Mouse (Mus musculus) cerebellum, postnatal 14 days (tissue): Measurements from ENCODE around the gene Klhl26.

Source experiments
- DNase-seq, 2 experiments: peaks; one replicate each; pipeline ENCODE4 v3.0.0; 2021; ENCODE audit warnings: mixed read lengths in 2 of 2

The Klhl26 gene

DNA sequence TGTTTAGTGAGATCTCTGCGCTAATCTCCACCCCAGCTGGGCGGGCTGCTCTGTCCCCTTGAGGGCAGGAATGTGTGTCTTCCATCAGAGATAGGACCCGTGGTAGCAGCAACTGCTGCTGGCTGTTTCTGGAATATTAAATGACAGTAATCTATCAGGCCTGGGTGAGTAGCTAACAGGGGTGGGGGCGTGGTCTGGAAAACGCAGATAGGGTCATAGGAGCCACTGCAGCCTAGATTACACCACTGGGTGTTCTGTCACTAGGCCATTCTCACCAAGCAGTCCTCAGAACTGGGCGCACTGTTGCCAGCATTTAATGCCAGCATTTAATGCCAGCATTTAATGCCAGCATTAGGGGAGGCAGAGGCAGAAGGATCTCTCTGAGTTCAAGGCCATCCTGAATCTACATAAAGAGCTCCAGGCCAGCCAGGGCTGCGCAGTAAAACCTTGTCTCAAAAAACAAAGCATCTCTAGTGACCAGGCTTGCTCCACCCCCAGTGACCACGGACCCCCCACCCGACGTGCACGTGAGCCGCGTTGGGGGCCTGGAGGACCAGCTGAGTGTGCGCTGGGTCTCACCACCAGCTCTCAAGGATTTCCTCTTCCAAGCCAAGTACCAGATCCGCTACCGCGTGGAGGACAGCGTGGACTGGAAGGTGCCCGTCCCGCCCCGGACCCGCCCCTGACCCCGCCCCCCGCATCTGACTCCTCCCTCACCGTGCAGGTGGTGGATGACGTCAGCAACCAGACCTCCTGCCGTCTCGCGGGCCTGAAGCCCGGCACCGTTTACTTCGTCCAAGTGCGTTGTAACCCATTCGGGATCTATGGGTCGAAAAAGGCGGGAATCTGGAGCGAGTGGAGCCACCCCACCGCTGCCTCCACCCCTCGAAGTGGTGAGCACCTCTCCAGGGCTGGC lies 23.9 kb upstream of the Klhl26 start:
- DNase-seq = peak; percentile 73

DNA sequence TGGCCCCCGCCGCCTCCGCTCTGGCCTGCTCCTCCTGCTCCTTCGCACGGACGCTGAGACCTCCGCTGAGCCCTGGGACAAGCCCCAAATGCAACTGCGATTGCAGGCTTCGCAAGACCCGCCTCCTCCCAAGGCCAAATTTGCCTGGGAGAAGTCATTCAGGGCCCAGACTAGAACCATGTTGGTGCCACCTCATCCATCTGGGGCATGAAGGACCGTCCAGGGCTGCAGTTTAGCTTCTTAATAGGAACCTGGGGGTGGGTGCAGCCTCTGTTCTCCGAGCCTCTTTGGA lies 18.9 kb upstream of the Klhl26 start:
- no peak for DNase-seq

DNA sequence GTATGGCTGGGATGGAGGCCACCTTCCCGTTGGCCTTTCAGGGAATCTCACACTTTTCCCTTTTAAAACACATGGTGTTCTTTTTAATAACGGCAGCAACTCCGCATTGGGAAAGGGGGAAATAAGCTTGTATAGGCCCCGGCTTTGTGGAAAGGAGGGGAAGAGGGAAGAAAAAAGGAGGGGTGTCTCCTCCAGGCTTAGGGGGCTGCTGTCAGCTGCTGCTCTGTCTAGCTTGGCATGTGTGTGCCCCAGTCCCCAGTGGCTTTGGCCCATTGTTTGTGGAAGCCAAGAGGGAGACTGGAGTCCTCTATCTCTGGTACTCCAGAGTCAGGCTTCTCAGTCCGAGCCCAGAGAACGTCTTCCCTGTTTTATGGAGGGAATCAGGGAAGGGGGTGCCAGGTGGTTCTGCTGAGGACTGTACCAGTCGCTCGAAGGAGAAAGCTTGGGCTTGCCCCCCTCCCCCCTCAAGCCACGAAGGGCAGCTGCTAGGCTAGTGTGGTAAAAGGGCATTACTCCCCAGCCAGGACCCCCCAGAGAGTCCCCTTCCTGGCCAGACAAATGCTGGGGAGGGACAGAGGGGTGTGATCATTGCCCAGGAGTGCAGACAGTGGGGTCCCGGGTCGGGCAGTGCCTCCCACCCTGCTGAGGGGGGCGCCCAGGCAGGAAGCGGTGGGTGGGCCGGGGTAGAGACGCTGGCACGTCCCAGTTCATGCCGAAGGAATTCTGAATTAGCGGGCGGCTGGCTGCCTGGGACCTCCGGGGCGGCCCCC lies 18.4 kb upstream of the Klhl26 start:
- peak in 1 of 2 experiments; percentile 32 for DNase-seq

DNA sequence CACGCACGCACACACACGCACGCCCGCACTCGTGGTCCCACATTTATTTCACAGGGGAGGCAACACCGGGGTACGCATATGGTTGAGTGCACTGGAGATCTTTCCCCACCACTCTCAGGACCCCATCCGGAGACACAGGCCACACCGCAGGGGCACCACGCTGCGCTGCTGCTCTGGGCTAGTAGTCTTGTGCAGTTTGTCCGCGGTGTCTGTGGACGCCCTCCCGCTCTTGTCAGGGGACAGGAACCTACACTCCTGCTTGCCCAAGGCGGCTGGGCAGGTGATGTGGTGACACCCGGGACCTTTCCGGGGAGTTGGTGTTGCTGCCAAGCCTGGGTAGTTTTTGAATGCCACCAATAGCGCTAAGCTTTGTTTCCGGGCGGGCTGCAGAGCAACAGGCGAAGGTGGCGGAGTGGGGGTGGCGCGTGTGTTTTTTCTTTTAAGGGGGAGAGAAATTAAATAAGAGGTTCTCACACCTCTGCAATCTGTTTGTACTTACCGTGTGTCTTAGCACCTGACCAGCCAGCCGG lies 17.7 kb upstream of the Klhl26 start:
- DNase-seq = peak in 1 of 2 experiments; percentile 24

DNA sequence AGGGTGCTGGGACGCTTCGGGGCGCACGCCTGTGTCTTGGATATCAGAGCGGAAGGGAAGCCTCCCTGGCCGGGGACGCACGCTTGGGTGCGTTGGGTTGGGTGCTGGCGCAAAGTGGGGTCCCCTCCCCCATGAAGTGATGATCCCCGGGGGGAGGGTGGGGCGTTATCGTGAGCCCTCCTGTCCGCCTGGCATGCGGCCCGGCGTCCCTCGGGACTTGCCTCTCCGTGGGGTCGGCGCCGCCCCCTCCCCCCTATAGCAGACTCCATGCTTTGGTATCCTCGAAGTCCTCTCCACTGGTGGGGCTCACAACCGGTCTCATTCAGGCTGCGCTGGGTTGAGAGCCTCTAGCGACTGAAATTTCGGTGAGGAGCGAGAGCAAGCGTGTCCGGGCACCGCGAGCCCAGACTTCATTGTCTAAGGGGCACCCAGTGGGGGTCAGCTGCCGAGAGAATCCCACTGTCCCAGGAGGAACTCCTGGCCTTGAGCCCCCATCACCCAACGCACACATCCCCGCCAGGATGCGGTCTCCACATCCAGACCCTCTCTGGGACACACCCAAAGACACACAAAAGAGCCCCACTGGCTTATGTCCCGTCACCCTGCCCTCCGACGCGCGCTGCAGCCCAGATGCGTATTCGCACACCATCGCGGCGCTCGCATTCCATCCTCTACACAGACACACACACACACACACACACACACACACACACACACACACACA lies 17.1 kb upstream of the Klhl26 start:
- DNase-seq = peak in 1 of 2 experiments; percentile 41

DNA sequence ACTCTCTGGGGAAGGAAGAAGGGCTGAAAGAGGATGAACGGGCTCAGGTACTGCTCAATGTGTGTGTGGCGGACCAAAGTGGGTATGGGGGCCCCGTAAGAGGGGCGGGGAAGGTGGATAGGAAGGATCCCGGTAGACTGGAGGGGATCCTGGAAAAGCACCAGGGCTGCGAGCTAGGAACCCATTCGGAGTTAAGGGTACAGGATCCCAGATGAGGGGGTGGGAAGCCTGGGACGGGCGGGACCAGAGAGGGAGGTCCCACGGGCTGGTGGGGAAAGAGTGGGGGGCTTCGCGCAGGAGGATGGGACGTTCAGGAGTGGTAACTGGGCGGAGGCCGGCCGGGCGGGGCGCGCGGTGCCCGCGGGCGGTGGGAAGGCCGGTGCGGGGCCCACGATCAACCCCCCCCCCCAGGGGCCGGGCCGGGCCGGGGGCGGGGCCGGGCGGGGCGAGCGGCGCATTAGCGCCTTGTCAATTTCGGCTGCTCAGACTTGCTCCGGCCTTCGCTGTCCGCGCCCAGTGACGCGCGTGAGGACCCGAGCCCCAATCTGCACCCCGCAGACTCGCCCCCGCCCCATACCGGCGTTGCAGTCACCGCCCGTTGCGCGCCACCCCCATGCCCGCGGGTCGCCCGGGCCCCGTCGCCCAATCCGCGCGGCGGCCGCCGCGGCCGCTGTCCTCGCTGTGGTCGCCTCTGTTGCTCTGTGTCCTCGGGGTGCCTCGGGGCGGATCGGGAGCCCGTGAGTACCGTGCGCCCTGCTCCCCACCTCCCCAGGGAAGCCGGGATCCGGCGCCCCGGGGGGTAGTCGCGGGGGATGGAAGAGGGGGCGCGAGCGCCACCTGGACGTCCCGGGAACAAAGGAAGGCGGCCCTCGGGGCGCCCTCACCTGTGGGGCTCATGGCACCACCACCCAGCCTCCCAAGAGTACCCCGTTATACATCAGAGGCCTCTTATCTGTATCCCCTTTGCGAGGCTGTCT lies 16.2 kb upstream of the Klhl26 start, which contains the start of gene Crlf1:
Crlf1 (plus strand) TSS at position 495 of the 977 bp plus-strand sequence.
- peak in 1 of 2 experiments; percentile 33 for DNase-seq

DNA sequence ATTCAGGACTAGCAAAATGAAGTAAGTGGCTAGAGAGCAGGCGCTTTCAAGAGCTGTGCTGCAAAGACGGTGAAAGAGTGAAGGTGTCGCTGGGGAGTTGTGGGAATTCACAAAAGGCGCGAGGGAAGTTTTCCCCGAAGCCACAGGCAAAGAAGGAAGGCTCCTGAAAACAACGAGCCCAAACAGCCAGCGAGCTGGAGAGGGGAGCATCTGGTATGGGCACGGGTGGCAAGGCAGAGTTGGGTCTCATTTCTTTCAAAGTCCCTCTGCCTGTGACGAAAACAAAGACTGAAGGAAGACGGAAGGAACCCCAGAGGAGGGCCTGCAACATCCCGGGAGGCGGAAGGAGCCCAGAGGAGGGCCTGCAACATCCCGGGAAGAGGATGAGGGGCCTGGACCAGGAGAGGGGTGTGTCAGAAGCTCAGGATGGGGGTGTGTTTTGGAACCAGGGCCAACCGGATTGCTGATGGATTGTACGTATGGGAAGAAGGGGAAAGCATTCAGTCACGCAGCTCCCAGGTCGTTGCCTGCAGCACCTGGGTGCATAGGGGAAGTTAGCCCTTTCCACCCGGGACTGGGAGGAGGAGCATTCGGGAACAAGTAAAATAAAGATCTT lies 14.2 kb upstream of the Klhl26 start:
- DNase-seq = no peak

DNA sequence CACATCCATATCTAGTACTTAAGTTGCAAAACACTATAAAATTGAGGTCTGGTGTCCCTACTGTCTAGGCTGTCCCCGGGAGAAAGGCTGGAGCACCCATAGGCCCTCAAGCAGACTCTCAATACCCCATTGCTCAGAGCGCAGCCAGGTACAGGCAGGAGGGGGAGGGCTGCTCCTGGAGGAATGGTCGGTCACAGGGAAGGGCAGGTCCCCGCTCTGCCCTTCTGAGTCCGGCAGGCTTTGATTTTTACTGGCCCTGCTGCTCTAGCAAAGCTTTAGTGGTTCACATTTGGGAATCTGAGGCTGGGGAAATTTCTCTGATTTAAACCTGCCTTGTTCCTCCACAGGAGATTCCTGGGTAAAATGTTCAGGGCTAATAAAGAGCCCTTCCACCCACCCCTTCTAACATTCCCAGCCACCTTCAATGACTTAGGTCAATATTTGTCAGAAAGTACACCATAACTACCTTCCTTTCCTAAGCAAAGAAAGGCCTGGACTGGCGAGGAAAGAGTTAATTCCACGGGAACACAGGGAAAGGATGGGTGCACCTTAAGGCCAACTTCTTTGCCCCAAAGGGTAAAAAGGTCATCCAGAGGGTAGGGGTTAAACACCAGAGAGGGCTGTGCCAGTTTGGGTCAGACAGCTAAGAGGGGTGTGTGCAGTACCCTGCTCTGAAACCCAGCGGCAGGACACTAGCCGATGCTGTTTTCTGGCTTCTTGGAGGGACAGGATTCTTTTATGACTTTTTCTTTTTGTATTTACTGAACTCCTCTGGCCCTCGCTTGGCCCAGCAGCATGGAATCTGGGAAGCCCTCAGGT lies 13.5 kb upstream of the Klhl26 start:
- DNase-seq = no peak

DNA sequence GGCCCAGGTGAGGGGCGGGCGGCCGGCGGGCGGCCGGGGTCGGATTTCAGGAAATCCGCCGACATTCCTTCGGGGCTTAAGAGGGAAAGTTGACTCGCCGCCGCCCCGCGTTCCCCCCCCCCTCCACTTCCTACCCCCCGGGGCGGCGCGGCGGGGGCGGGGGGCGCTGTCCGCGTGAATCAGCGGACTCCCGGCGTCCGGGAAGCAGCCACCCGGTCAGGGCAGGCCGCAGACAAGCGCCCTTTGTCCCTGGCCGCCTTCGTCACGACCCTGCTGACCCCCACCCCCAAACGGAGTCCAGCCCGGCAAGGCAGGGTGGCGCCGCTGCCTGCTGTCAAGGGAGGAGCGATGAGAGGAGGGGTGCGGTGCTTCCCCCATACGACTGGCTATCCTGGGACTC lies 12.8 kb upstream of the Klhl26 start:
- DNase-seq = no peak

DNA sequence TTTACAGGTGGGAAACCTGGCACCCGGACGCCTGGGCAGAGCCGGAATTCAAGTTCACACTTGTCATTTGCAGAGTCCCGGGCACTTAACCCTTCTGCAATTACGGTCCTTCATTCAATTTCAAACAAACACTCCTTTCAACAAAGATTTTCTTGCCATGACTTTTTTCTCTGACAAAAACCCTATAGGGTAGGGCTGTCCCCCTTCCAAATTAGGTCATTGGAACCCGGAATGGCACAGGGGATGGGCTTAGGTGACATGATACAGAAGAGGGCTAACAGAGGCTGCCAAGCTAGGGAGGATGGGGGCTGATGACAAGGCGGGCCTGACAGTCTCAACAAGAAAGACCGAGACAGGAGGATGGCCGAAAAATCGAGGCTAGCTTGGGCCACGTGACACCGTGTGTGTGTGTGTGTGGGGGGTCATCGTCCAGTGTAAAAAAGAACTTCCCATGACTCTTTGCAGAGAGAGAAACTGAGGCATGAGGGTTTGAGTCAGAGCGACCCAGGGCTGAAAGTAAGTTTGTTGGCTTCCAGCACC lies 12.2 kb upstream of the Klhl26 start:
- no peak for DNase-seq

DNA sequence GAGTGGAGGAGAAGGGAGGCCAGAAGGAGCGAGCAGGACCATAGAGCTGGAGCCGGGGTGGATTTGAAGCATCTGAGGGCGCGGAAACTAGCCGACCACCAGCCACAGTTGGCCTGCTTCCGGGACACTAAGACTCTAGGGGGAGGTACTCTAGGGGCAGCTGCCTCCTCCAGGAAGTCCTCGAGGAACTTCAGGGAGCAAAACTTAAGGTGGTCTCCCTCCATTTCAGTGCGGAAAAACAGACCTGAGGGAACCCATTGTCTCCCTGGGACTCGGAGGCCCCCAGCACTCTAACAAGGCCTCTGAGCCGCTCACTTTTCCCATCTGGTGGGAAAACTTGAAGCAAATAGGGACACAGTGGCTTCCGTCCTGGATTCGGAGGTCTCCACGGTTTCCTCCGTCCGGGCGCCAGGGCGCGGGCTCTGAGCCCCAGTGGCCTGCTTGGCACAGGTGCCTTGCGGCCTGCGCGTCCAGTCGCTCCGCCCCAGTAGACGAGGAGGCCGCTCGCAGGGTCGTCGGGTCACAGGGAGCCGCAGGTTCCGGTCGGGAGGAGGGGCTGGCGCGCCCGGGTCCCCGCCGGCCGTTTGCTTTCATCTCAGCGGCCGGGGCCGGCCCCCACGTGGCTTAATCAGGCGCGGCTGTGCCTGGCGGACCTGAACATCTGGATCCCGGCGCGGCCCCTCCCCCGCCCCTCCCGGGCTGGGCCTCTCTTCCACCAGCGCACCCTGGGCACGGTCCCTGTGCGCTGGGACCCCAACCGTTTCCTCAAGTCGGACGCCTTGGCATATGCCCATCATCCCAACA lies 11.4 kb upstream of the Klhl26 start:
- peak in 1 of 2 experiments; percentile 52 for DNase-seq

DNA sequence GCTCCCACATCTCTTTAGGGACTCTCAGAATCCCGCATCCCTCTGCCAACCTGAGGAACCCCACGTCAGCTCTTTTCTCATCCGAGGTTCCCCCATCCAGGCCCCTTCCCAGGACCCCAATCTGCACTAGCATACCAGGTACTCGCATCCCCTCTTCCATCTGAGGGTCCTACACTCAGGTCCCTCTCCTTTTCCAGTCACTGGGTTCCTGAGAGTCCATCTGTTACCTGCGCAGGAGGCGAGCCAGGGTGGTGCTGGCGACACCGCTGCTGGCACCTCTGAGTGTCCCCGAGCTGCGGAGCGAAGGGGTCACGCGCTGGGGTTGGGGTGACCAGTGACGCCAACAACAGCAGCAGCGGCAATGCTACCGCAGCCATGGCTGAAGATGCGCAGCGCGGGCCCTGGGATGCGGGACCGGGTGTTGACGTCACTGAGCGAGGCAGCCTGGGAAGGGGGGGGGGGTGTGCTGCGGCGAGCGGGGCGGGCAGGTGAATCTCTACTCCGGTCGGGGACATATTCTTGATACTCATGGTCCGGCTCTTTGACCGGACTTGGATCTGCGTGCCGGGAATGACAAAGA lies 10.3 kb upstream of the Klhl26 start, which contains the start of gene Tmem59l:
Tmem59l (minus strand) TSS at position 418 of the 580 bp plus-strand sequence.
- peak; percentile 78 to 79 for DNase-seq

DNA sequence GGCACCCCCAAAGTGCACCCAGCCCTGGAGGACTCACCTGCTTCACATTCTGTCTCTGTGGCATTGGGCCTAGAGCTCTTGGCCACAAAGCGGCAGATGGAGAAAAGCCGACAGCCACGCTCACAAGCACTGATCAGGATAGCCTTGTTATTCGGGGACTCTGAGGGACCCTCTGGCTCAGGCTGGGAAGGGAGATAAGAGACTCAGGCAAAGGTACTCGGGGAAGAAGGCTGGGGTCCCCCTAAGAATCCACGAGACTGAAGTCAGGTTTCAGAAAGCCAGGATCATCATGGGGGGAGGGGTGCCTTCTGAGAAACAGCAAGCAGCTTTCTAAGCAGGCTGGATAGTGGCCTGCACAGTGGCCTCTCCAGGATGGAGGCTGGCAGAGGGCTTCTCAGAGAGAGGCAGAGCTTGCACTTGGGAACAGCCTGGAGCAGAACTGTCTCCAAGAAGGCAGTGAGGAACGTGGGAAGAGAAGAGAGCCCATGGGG lies 9.5 kb upstream of the Klhl26 start:
- DNase-seq = peak; percentile 69 to 72

DNA sequence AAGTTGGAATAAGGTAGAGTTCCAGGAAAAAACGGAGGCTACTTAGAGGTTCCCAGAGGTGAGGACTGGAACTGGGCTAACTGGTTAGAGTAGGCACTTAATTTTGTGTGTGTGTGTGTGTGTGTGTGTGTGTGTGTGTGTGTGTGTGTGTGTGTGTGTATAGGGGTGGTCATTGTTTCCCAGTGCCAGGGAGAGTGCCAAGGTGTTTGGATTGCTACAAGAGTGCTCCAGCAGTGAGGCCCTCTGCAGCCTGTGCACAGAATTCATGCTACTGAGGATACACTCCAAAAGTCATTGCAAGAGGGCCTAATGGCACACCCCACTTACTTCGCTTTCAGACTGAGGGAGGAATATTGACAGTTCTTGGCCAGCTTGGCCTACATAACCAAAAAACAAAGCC lies 6.2 kb upstream of the Klhl26 start:
- DNase-seq = no peak

DNA sequence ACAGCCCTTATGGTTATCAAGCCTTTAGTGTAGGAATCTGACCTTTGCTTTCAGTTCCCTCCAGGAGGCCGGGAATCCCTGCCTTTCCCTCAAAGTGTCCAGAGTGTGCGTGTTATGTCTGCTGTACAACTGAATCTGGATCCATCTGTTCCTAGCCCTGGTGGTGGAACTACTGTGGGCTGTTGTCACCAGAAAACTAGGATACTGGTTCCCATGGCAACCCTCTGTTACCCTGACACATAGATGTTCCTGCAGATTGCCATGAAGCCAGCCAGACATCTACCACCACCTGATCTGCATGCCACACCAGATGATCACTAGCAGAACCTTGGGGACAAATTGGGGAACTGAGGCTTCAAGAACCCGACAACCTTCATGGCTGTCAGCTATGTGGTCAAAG lies 5.1 kb upstream of the Klhl26 start:
- no peak for DNase-seq

DNA sequence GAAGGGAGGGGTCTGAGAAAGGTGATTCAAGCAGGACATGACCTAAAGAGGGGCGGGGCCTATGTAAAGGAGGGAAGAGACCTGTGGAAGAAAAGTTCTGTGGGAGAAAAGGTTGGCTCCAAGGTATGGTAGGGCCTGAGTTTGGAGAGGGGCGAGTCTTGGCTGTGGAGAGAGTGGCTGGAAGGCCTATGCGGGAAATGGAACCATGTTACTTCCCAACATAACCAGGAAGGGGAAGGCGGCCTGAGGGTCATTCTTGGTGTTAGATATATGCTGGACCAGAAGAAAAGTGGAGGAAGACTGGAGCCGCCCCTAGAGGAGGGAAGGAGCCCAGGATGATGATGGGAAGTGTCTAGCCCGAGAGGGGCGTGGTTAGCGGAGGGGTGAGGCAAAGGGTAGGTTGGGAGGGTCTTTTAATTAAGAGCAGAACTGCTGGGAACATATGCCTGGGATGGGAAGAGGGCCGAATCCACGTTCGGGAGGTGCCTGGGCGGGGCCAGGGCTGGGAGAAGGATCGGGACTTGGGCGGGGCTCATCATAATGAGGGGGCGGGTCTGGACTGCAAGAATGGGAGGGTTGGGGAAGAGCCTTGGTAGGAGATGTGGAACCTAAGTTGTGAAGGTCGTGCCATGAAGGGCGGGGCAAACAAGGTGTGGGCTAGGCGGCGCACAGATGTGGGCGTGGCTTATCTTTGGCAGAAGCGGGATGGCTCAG lies 658 bp upstream of the Klhl26 start:
- no peak for DNase-seq

DNA sequence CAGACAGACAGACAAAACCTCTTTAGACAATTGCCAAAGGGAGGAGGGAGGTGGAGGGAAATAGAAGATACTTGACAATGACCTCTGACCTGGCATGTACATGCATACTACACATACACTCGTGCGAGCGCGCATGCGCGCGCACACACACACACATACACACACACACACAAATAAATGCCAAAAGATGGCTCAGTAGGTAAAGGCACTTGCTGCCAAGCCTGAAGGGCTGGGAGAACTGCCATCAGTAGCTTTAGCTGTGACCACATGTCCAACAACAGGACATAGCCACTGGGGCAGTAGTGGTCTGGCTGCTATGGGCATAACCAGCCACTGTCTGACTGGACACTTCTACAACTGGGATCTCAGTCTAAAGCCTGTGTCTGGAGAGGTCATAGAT lies 4.9 kb downstream of the Klhl26 start:
- peak; percentile 71 to 75 for DNase-seq

DNA sequence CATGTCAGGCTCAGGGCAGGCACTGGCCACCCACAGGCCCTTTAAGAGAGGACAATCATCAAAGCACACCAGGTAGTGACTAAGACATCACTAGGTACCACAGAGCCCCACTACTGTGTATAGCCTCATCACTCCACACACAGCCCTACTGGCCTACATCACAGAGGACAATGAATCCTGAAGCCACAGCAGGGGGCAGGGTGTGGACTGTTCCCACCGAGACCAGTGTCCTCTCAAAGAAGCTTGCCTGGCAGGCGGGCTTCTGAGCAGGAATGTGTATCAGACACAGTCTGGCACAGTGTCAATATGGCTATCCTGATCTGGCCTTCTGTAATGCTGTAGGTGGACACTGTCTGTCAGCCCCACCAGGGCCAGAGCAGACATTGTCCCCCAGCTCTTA lies 6.8 kb downstream of the Klhl26 start:
- DNase-seq = no peak
